Mouse (Mus musculus) liver, adult 2 months (tissue): ENCODE measurements at regions not wholly inside any gene's neighbourhood (a gene's known extent, or its start where the extent isn't known, plus 50 kb on each side); places are given as distances from the start of the nearest gene placed in this dataset.

Experiments
- CTCF ChIP-seq: fragments of 200-500 bp; IDR thresholded peaks from 2 replicates; pipeline ENCODE4 v1.5.1; 2011; ENCODE audit warnings: low read depth, low read length, control low read depth
- POLR2A ChIP-seq: fragments of 200-500 bp; IDR thresholded peaks from 2 replicates; pipeline ENCODE4 v1.6.1; 2011; ENCODE audit warnings: low read length, control low read depth; ENCODE audit not compliant: insufficient read depth; ENCODE audit errors: extremely low read depth

DNA sequence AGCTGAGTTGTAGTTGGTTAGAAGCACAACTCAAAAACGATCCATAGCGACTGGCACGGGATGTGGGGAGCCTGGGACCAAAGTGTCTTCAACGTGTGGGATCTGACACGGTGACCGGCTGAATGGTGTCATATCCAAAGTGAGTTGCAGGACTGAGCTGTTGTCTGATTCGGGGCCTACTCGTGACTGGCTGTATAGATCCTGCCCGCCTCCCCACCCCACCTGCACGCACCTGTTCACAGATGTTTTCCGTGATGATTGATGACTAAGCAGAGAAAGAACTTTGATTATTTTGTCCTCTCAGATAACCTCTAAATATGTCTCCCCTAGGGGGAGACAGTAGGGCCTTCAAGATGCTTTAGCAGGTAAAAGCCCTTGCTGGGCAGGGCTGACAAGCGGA lies 83.2 kb downstream of the Zfp281 start:
- TF ChIP-seq POLR2A (no peak), CTCF (no peak)
